Mouse (Mus musculus) MEL-GATA-1-ER (cell line): ENCODE data around the gene Foxc2.

Source experiments
- DNase-seq: peaks from one replicate; pipeline ENCODE4 v3.0.0-alpha.2; 2012; ENCODE audit warnings: low read depth; ENCODE audit errors: extremely low read depth

The Foxc2 gene

DNA sequence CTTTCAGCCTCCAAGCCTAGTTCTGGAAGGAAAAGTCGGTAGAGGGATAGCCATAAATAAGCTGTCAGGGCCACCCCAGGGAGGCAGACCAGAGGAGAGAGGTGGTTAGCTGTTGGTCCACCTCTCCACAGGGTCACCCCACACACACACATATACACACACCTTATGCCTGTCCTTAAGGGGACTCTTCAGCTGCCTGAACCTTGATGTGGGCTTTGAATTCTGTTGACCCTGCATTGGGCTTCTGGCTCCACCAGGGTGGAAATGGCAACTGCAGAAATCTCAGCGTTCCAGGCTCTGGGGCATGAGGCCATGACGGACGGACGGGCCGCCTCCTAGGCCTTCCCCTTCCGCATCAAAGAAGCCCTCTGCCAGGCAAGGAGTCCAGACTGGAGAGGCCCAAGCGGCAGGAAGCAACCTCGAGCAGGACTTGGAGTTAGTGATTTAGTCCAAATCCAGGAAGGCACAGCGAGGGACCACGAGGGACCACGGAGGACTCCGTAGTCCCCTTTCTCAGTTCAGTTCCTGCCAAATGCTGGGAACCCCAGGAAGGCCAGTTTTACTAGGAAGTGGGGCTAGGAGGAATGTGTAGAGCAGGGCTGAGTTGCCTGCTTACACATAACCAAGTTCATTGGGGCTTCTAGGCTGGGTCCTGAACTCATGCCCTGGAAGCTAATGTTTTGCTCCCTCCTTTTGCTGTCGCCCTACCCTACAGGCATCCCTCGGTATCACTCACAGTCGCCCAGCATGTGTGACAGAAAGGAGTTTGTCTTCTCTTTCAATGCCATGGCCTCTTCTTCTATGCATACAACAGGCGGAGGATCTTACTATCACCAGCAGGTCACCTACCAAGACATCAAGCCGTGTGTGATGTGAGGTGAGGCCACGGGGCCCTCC is 29.7 kb upstream of the Foxc2 start:
- no peak for DNase-seq

DNA sequence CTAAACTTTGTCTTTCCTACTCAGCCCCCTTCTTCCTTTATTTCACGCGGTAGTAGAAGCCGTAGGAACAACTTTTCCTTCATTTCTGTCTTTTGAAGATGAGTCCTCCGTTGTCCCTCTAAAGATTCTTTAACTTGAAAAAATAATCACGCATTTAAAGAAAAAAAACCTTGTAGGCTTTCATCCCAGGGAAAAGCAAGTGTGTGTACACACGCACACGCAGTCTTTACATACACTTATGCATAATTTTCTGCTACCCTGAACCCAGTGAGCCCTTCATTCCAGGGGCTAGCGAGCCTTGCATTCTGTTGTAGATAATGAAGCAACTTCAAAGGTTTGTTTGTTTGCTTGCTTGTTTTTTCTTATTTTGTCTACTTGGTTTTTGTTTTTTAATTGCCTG is 27.7 kb upstream of the Foxc2 start:
- no peak for DNase-seq

DNA sequence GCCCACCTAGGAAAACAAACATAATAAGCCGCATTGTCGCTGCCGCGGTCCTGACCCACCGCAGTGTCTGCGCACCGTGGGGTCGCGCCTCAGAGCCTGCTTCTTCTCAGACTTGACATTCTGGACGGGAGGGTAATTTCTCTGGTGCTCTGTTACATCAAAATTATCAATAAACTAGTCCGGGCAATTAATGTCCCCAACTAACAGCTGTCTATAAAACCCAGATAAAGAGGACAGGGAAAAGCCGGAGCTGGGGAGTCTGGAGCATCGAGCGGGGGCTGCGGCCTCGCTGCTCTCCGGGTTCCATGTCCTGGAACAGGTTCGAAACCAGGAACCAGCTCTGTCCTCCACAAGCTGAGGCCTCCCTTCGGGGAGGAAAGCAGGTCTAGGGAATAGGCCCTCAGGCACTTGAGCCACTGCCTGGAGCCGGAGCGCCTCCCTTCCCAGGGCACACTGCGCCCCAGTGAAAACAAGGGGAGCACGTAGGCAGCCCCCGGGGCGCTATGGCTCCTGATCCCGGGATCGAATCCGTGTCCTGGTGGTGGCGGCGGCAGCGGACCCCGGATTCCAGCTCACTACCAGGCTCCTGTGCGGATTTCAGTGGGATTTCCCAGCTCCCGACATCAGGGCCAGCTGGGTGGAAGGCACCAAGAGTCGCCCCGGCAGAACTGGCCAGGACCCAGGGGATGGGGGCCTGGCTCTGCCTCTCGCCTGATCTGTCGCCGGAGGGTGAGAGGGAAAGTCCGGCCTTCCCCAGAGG is 26.9 kb upstream of the Foxc2 start:
- DNase-seq = no peak

DNA sequence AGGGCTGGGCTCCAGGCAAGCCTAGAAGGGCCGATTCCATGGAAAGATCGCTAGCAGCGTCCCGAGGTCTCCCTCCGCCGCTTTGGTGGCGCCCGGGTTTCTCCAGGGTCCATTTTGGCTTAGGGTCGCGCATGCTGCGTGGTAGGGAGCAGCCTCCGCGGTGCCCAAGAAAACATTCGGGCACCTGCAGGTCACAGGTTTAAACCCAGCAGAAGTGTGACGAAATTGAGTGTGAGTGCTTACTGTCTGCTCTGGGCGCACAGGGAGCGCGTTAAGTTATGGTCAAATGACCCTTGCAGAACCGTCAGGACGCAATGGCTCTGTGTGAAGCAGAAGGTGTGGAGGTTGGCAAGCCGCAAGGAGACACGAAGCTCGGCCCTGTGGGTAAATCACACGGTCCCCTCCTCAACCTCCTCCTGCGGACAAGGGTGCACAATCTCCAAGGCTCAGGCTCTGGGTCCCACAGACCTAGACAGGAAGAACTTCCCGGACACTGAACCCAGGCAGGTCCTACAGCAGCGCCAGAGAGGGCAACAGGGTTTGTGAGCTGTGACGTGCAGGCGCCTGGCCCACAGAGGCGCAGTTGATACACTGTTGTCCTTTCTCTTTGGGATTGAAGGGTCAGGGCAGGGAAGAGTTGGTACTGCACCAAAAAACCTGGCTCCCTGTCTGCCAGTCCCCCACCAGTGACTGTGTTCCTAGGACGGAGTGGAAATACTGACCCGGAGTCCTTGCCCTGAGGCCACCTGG is 26.2 kb upstream of the Foxc2 start:
- DNase-seq = no peak

DNA sequence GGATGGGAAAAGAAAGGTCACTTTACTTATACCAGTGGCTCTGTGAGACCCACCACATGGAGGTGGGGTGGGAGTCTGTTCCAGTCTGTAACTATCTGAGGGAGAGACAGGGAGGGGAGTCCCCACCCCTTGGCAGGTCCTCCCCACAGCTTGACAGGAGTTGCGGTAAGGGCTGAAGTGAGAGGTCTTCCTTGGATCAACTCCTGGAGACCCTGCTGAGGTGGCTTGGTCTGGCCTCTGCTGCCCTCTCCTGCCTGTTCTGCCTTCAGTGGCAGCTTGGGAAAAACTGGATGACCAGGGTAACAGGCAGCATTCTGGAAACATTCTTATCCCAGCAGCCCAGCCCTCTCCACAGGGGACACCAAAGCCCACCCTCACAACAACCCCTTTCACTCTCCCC is 25.3 kb upstream of the Foxc2 start:
- DNase-seq = no peak

DNA sequence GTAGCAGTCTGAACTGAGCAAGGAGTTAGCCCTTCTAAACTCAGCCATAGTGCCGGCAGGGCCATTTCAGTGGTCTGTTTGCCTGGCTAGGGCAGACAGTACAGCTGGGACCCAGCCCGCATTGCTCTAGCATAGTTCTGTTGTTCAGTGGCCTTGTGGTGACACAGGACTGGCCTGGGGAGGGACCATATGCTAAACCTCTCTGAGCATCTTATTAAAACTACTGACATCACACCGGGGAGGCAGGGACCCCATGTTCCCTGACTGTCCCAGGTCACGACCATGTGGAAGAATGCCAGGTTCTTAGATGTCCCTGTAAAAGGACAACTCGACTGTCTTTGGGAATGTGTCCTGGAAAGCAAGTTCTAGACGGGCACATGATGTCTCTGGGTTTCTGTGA is 23.8 kb upstream of the Foxc2 start:
- DNase-seq = no peak

DNA sequence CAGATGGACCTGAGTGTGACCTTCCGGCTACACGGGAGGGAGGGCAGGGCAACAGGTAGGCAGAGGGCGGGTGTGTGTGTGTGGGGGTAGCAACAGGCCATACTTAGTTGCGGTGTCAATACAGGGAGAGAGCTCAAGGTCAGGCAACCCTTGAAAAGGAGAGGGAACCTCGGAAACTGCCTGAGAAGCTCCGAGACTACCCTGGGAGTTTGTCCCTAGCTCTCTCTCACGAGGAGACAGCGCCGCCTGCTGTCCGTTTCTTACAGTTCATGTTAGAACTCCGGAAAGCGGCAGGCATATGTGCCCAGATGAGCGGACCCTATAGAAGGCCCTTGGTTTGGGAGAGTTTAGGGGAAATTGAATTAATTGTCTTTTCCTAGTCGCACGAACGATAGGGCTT is 23.3 kb upstream of the Foxc2 start:
- peak; percentile 52 for DNase-seq

DNA sequence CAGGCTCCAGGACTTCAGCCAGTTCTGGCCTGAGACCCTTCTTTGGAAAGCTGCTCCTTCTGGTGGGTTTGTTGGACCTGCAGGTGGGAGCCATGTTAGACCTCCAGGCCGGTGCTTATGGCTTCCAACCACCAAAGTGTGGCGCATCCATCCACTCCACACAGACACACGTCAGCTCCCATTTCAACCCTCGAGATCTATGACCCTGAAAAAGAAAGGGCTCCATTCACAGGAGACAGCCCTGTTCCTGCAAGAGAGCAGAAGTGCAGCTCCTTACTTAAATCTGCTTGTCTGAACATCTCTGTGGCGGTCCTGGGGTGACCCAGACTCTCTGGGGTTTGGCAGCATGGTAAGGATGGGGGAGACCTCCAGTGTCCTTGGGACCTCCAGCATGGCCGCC is 22.5 kb upstream of the Foxc2 start:
- DNase-seq = no peak

DNA sequence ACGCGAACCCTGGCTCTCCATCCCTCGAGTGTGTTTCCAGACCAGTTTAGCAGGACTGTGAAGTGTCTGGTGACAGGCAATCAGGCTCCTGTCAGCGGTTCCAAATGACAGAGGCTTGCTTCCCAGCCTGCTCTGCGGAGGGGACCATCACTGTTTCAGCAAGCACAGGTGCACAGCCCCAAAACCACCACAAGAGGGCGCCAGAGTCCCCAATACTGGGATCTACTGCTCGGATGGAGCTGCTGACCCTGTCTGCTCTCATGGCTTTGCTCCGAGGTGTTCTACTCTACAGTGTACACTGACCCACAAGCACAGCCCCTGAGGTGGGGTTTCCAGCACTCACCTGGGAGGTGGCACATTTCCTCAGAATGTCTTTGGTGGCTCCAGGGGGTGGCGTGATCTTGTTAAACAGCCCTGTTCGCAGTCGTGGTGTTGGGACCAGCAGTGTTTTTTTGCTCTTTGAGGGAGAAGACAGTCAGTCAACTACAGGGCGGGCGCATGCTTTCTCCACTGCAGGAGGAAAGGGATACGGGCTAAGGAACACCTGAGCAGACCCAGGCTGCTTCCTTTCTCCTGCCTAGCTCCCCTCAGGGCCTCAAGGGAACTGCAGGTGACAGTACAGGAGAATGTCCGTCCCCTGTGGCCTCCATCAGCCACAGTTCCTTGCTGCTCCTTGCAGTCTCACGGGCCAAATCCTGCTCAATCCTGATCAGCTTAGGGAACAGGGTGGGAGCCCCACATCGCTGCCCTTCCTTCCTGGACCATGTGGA is 11.7 kb upstream of the Foxc2 start:
- no peak for DNase-seq

DNA sequence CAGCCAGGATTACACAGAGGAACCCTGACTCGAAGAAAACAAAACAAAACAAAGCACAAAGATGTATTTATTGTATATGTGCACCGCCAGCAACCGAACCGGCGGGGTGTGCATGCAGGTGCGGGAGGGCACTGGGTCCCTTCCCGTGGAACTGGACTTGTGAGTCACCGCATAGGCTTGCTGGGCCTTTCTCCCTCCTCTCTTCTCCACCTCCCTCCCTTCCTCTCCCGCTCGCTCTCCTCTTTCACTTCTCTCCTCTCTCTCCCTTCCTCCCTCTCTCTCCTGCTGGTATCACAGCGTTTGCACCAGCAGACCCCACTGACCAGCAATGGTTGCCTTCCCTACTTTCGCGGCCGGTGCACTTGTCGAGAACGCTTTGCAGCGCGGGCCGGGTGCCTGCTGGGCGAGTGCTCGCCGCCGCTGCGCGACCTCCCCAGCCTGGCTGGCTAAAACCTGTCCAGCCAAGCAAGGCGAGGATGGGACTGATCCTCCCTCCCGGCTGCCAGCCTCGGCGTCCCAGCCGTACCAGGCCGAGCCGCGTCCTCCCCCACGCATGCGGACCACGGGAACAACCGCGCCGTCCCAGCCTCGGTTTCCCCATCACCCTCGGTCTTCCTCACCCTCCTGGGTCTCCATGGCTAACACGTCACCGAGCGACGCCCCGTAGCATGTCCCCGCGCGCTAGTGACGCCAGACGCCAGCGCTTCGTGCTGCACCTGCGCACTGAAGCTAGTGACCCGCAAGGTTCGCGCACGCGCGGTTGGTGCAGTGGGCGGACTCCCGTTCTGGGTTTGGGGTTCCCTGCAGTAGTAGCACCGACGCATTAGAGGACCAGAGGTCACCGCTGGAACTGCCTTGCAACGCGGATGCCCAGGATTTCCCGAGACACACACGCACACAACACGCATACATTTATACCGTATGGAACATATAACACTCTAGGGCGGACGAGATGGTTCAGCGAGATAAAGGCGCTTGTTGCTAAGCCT is 8.0 kb upstream of the Foxc2 start, which contains the start of gene Mthfsd:
TSS of gene Mthfsd (minus strand) at position 725 of the 989 bp plus-strand sequence.
- peak; percentile 92 for DNase-seq

DNA sequence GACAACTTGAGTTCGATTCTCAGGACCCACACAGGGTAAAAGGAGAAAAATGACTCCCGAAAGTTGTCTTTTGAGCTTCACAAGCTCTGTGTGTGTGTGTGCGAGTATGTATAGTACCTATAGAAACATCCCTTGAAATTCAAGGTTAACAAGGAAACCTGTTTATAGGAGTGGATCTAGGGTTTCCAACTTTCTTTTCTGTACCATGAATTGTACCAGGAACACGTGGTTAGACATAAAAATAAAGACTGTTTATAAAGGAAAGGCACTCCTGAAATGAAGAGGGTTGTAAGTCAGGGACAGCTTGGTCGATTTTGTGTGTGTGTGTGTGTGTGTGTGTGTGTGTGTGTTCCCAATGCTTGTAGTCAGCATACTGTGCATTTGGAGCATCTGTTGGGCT is 7.3 kb upstream of the Foxc2 start:
- DNase-seq = no peak

DNA sequence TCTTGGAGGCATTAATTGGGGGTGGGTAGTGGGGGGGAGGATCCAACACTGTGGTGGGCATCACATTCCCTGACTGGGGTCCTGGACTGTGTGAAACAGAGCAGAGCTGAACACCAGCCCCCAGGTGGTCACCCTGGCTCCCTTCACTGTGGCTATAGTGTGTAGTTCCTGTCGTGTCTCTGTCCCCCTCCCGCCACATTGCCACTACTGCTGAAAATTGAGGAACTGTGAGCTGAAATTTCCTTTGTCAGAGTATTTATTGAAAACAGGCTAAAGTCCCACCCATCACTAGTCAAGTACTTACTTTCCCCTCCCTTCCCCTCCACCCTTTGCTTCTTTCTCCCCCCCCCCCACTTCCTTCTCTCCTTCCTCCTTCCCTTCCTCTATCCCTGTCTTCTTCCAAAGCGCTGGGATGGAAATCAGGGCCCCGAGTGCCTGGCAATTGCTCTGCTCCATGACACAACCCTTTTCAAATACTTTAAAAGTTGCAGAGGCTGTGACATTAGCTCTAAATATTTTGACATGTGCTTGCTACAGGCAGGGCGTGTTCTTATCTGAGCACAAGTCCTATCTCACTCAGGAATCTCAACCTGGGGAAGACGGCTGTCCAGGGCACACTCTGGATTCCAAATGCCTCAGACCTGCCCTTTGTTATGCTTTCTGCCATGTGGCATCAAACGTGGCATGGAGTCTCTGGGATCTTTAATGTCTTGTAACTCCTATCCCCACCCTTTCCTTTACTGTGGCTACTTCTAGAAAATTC is 4.6 kb upstream of the Foxc2 start:
- DNase-seq = no peak

DNA sequence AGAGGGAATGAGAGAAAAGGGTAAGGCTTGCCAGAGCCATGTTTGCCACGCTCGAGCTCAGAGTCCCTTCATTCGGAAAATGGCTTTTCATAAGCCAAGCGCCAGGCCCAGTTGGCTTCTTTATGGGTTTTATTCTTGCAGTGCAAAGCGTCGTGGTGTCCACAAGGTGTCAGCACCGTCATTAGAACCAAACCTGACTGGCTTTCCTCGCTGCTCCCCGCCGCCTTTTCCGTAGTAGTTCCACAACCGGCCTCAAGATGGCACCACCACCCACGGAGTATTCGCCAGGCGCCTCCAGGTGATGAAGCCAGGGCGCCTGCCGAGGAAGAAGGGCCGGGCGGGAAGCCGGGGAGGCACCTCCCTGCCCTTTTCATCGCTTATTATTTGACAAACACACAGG is 2.7 kb upstream of the Foxc2 start:
- peak; percentile 70 for DNase-seq

DNA sequence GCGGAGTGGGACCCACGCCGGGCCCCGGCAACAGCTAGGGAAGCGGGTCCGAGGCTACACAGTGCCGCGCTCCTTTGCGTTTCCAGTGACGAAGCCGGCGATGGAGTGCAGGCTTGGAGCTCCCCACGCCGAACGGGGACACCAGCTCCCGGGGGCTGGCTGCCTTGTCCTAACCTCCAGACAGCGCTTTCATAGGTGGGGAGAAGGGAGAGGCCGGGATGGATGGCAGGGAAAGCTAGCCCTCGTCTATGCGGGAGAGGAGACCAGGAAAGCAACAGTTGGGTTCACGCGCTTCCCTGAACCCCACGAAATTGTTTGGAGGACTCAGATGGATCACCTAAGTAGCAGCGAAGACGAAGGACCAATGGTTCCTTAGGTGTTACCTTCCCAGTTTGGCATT is 835 bp upstream of the Foxc2 start:
- DNase-seq = no peak

DNA sequence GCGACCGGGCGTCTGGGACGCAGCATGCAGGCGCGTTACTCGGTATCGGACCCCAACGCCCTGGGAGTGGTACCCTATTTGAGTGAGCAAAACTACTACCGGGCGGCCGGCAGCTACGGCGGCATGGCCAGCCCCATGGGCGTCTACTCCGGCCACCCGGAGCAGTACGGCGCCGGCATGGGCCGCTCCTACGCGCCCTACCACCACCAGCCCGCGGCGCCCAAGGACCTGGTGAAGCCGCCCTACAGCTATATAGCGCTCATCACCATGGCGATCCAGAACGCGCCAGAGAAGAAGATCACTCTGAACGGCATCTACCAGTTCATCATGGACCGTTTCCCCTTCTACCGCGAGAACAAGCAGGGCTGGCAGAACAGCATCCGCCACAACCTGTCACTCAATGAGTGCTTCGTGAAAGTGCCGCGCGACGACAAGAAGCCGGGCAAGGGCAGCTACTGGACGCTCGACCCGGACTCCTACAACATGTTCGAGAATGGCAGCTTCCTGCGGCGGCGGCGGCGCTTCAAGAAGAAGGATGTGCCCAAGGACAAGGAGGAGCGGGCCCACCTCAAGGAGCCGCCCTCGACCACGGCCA is 717 bp downstream of the Foxc2 start:
- no peak for DNase-seq

DNA sequence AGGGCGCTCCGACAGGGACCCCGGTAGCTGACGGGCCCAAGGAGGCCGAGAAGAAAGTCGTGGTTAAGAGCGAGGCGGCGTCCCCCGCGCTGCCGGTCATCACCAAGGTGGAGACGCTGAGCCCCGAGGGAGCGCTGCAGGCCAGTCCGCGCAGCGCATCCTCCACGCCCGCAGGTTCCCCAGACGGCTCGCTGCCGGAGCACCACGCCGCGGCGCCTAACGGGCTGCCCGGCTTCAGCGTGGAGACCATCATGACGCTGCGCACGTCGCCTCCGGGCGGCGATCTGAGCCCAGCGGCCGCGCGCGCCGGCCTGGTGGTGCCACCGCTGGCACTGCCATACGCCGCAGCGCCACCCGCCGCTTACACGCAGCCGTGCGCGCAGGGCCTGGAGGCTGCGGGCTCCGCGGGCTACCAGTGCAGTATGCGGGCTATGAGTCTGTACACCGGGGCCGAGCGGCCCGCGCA is 1.2 kb downstream of the Foxc2 start:
- no peak for DNase-seq

DNA sequence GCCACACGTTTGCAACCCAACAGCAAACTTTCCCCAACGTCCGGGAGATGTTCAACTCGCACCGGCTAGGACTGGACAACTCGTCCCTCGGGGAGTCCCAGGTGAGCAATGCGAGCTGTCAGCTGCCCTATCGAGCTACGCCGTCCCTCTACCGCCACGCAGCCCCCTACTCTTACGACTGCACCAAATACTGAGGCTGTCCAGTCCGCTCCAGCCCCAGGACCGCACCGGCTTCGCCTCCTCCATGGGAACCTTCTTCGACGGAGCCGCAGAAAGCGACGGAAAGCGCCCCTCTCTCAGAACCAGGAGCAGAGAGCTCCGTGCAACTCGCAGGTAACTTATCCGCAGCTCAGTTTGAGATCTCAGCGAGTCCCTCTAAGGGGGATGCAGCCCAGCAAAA is 1.9 kb downstream of the Foxc2 start:
- DNase-seq = no peak

DNA sequence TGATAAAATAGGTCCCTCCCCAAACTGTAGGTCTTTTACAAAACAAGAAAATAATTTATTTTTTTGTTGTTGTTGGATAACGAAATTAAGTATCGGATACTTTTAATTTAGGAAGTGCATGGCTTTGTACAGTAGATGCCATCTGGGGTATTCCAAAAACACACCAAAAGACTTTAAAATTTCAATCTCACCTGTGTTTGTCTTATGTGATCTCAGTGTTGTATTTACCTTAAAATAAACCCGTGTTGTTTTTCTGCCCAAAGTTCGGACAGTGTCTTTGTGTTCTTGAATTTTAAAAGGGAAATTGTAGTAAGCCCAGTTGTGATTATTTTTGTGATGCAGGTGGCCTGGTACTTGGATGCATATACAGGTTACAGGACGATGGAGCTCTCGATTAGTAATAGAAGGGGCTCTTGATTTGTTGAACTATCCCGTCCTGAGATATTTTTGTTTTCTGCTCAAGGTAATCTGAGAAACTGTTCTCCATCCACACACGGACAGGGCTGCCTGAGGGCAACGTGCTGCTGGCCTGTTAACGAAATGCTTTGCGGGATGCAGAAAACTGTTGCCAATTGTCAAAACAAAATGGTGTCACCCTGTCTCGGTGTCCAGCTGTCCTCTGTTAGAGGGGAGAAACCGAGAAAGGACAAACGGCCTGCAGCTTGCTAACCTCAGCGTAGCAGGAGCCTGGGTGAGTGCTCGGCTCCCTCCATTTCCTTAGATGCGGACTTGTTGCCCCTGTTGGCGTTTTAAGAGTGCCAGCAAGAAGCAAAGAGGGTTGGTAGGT is 2.9 kb downstream of the Foxc2 start:
- DNase-seq = no peak
